Mouse (Mus musculus) activated CD4-positive, CD25-positive, alpha-beta regulatory T cell, adult 4 months (primary cell): ENCODE measurements at regions not wholly inside any gene's neighbourhood (a gene's known extent, or its start where the extent isn't known, plus 50 kb on each side); places are given as distances from the start of the nearest gene placed in this dataset.

Experiments used
- ATAC-seq: one replicate; pipeline ENCODE4 v1.8.0; 2017

DNA sequence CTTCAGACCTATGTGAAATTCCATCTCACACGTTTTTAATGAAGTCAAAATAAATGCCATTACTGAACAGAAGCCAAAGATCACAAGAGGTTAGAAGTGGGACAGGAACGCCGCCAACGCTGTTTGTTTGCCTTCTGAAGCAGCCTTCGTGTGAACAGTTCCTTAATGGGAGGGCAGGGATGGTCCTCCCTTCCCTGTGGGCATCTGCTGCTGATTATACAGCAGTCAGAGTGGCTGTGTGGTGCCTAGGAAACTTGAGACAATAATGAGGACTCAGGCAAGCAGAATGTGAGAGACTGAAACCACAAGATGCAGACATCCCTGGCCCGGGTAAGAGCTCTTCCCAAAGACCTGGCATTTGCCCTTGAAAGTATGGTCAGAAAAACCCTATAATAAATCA is 164.3 kb downstream of the Cxcl12 start:
- ATAC-seq = no peak

GRCm38 (mm10) chr6:117342123-117342522 is 173.8 kb downstream of the Cxcl12 start:
- ATAC-seq = no peak

GRCm38 (mm10) chr6:117347356-117347755 is 179.0 kb downstream of the Cxcl12 start:
- ATAC-seq = no peak

DNA sequence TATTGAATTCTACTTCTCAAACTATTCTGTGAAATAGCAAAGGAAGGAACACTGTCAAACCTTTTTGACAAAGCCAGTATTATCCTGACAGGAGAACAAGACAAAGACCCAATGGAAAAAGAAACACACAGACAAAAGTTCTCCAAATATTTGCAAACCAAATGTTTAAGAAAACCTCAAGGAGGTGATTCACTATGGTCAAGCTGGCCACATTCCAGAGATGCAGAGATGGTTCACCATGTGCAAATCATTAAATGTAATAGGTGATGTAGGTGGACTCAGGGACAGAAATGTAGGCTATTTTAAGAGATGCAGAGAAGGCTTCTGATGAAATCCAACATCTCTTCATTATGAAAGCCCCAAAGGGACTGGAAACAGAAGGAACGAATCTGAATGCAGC is 183.5 kb downstream of the Cxcl12 start:
- ATAC-seq = no peak

DNA sequence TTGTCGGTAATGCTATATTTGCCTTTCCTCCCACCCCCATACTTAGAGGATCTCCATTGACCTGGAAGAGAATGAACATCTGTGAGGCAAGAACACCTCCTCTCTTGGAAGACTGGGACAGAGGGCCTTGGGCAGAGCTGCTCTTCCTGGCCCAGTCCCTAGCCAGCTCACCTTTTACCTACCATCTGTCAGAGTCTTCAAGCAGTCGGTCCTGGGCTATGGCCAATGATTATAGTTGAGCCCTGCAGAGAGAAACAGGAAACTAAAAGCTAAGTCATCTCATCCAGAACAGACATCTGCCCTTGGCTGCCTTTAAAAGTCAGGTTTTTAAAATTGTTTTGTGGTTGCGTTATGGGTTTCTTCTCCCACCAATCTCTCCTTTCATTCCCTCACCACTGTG is 184.8 kb downstream of the Cxcl12 start:
- no peak for ATAC-seq

DNA sequence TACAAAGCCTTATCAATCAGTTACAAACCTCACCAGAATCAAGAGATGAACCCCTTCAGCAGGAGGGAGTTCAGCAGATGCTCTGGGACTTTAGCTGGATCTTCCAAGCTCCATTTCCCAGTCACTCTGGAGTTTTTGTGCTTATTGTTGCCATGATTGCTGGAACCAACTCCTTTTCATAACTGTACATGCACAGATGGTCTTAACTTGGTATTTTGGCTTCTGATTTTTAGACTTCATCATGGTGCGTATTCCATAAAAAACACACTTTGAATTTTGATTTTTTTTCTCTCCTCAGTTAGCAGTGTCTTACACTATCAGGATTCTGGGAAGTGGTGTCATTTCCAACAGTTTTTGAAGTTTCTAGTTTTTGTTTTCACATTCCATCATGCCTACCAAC is 187.8 kb downstream of the Cxcl12 start:
- no peak for ATAC-seq

DNA sequence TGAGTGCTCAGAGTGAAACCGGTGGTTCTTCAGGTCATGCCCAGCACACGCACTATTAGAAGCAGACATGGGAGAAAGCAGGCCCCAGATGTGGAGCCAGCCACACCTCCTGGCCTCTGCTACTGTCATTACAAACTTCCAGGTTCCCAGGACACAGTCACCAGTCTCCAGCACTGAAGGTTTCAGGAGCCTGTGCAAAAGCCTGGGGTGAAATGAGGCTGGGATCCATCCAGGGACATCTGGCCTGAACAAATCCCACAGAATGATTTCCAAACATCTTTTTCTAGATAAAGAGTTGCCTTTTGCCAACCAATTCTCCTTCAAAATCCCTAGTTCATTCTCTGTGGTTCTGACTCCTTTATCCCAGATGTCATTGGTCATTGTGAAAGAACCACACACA is 191.1 kb downstream of the Cxcl12 start:
- no peak for ATAC-seq

GRCm38 (mm10) chr6:117366563-117366962 is 198.2 kb downstream of the Cxcl12 start:
- no peak for ATAC-seq

DNA sequence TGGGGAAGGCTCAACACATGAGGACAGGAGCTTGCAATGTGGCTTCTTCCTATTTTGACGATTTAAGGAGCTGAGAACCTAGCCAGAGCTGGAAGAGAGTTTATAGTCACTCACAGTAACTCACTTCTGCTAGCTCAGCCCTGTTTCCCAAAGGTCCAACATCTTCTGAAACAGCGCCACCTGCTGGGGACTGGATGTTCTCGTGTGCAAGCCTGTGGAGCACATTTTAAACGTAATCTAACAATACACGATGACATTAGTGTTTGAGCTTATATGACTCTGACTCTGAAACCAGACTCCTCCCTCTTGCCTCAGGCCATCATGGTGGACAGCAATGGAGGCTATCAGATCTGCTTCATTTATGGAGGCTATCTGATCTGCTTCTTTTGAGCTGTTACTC is 207.7 kb downstream of the Cxcl12 start:
- ATAC-seq = no peak

DNA sequence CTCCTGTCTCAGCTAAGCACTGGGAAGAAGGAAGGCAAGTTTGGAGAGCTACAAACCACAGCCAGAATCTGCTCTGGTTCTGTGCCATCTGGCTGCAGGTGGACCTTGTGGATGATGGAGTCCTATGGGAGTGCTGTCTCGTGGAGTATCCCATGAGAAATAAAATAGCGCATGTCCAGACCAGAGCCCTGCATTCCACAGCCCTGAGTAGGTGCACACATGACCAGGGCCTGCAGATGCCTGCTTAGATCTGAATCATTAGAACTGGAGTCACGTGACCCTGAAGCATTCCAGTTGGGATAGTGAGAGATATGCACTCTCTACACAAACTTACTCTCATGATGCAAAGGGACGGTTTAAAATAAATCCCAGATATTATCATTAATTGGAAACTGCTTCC is 211.6 kb downstream of the Cxcl12 start:
- ATAC-seq = no peak

- ATAC-seq = no peak
Measured at GRCm38 (mm10) chr6:117390233-117390848, 222.0 kb downstream of the Cxcl12 start.

DNA sequence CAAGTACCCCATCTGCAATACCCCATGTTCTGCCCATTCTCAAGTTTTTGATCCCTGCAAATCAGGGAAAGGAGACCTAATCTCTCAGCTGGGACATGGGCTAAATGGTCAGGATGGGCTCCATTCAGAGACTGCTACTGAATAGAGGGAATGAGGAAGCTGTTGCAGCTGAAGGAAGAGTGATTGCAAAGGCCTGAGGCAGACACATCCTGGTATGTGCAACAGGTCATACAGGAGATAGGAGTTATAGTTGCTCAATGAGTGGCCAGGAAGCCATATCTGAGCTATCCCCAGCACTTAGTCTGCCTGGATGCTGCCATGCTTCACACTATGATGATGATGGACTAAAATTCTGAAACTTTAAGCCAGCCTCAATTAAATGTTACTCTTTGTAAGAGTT is 225.1 kb downstream of the Cxcl12 start:
- no peak for ATAC-seq

- ATAC-seq = no peak
Measured at GRCm38 (mm10) chr6:117405589-117406311, 237.4 kb downstream of the Cxcl12 start.

- no peak for ATAC-seq
Measured at GRCm38 (mm10) chr6:117406312-117406595, 237.9 kb downstream of the Cxcl12 start.

DNA sequence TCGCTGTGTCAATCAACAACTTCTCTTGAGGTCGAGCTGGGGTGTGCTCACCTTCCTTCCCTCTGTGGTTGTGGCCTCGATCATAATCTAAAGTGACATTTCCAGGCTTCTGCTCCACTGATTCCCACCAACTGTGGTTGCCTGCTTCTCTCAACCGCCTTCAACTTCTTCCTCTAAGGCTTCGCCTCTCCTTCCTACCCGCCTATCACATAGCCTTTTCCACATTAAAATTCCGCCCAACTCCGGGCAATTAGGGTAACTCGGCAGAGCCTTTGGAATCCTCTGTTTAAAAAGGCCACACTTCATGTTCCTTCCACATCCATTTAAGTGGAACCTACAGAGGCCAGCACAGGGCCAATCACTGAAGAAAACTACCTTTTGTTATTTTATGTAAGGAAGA is 238.4 kb downstream of the Cxcl12 start:
- ATAC-seq = no peak

GRCm38 (mm10) chr6:117407206-117407858 is 239.0 kb downstream of the Cxcl12 start:
- no peak for ATAC-seq

- ATAC-seq = no peak
Measured at GRCm38 (mm10) chr6:117407953-117408352, 239.6 kb downstream of the Cxcl12 start.

GRCm38 (mm10) chr6:117408971-117409783 is 240.8 kb downstream of the Cxcl12 start:
- ATAC-seq = no peak

DNA sequence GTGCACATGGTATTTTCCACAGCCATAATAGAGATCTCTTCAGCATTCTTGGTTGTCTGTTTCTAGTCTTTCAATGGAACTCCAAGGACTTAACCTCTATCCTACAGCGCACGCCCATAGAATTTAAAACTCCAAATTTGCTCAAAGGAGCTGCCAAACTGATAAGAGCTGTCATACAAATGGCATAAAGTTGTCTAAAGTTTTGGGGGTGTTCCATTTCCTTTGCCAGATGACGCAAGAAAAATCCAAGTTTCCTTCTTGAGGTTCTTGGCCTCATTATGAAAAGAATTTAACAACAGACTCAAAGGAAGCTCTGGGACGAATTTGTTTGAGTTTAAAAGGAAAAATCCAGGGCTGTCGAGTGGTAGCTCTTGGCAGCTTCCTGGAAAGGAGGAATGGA is 246.6 kb downstream of the Cxcl12 start:
- no peak for ATAC-seq

DNA sequence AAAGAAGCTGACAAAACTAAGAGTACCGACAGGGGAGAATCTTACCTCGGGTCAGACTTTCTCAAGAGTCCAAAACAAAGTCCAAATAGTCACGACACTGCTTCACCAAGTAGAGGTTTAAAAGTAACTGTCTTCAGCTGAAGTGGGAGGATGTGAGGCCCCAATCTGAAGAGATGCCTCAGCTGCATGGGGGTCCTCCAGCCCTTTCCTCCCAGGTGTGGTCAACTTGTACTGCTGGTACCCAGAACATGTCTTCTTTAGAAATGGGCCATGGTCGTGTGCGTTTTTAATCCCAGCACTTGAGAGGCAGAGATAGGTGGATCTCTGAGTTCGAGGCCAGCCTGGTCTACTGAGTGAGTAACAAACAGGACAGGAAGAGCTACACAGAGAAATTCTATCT is 247.6 kb downstream of the Cxcl12 start:
- ATAC-seq = no peak

DNA sequence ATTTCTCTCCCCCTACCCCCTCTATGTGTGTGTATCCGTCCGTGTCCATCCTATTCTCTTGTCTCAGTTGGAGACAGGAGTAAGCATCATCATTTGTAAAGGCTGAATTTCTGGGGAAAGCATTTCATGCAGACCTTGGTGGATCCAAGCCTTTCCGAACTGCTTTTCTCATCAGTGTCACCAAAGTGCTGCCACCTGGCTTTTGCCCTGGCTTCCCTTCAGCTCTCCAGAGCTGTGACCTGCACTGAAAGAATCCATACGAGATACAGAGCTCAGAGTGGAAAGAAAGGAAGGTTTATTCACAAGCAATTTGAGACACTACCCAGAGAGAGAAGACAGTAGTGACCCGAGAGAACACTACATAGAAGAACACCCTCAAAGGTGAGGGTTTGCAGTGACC is 248.1 kb downstream of the Cxcl12 start:
- no peak for ATAC-seq

GRCm38 (mm10) chr6:117422846-117423573 is 254.7 kb downstream of the Cxcl12 start:
- no peak for ATAC-seq

DNA sequence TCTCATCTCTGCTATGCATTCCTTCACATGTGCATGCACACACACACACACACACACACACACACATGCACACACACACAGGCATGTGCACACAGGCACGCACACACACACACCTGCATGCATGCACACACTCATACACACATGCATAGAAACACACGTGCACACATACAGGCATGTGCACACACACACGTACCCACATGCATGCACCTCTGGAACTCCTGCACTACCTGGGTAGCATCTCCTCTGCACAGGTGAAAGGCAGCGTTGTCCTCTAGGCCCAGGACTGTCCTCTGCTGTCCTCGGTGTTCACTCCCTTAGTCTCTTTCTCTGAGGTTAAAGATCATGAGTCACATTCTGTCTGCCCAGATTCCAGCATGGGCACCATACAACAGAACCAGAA is 258.0 kb downstream of the Cxcl12 start:
- no peak for ATAC-seq
